Mouse (Mus musculus): ENCODE measurements at regions not wholly inside any gene's neighbourhood (a gene's known extent, or its start where the extent isn't known, plus 50 kb on each side); places are given as distances from the start of the nearest gene placed in this dataset.

DNA sequence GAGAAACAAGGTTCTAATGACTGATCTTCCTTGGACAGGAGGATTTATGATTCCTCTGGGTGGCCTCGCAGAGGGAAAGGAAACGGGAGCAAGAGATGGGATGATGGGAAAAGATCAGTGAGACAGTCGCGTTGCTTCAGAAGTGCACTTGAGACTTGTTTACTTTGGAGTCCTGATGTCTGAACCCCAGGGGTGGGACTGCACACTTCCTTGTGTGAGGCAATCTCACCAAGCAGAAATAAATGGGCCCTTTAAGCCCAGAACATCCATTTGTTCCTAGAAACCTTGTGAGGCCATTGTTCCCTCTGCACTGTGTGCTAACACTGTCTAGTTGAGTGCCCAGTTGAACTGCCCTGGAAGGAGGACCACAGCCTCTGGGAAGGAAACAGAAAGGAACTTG lies 81.5 kb upstream of the Tmc1 start:
- no peak for TF ChIP-seq CTCF (IDR thresholded peaks at IDR 0.05; ENCODE audit: borderline replicate concordance, control insufficient read depth, extremely low read depth, insufficient read depth, low read length, poor library complexity)
- no peak for TF ChIP-seq POLR2A (IDR thresholded peaks at IDR 0.05; ENCODE audit: control insufficient read depth, extremely low read depth, insufficient read depth, low read length, poor library complexity)

All from thymus, adult 2 months (tissue).